Mouse (Mus musculus): Measurements from ENCODE around the gene Col18a1.
"Not testable (repeated sequence)": the region's sequence is repeated elsewhere in the genome, so short reads cannot be mapped to it uniquely, and the experiment has no call there.

The Col18a1 gene

DNA sequence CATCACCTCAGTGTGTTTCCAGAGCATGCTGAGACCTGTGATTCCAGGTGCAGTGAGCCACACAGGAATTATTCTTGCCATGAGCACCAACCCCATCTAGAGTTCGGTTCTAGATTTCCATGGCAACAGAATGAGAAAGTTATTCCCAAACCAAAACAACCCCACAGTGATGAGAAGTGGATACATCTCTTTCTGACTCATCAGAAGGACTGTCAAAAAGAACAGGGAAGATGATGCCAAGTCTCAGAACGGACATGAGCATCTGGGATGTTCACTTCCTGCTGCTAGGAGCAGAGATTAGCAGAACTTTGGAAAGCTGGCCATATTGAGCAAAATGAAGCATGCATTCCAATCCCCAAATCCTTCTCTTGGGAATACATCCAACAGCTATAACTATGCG, 13.8 kb upstream of the Col18a1 start:
- DNase-seq: no peak

DNA sequence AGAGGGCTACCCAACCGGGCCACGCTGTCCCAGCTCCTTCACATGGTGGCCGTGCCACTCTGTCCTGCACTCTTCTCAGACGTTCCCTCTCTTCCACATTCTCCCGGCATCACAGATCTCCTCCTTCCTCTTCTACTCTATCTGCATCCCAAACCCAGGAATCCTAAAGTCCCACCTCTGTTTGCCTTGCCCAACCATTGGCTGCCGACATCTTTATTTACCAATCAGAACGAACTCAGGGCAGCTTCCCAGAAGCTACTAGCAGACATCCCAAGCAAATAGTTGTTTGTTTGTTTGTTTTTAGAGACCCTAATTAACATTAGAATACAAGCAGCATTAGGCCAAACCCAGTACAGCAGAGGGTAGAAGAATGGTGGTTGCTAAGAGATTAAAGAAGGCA, 12.3 kb upstream of the Col18a1 start:
- no peak for DNase-seq

DNA sequence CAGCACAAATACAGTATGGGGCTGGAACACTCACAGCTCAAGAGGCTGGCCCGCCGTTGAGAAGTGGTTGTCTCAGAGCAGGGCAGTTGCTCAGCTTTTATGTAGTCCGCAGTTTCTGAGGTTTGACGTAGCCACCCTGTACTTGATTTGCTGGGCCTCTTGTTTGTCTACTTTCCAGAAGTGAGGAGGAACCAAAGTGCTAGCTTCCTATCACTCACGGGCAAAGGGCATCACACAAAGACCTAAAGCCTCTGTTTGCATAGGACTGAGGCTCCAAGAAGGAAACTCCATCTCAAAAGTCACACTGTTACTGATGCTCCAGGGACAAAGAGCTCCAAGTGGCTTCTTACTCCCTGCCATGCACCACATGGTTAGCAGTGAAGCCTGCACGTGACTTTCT, 4.1 kb upstream of the Col18a1 start:
- DNase-seq: no peak

GRCm38 (mm10) chr10:77165318-77165945, 916 bp downstream of the Col18a1 start:
- peak; percentile 79 to 85 for DNase-seq

DNA sequence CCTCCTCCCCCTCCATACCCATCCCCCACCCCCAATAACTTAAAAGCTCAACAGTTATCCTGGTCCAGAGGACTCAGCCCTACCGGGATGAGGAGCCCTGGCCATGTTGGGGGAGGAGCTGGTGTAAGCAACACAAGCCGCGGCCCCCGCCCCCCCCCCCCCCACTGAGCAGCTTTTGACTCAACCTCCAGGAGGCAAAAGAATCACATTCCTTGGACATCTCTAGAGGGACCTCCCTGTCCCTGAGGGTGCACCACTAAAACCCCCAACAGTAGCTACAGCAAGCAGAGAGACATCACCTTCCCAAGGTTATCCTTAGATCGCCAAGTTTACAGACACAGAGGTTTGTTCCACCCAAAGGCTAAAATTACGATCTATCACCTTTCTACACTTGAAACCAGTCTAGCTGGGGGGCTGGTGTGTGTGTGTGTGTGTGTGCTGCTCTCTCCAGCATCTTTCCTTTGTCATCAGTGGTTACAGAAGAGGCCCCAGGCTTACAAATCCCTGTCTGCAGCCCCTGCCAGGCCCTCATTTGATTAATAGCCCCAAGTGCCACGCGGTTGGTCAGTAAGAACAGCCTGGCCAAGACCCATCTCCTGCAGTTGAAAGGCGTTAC, 1.8 kb downstream of the Col18a1 start:
- no peak for DNase-seq

DNA sequence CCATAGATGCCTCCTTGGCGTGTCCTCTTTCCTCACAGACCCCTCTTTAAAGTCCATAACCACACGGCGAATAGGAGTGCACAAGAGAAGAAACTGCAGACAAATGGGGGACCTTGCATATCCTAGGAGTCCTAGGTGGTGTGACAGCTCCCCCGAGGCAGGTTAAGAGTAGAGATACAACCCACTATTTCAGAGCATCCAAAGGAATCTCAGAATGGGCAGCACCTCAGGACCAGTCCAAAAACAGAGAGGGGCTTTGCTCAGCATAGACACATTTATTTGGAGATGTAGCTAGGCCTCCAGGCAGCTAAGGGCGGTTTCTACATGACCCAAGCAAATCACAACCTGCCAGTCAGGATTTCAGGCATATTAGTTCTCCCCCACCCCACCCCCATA, 2.3 kb downstream of the Col18a1 start:
- no peak for DNase-seq

DNA sequence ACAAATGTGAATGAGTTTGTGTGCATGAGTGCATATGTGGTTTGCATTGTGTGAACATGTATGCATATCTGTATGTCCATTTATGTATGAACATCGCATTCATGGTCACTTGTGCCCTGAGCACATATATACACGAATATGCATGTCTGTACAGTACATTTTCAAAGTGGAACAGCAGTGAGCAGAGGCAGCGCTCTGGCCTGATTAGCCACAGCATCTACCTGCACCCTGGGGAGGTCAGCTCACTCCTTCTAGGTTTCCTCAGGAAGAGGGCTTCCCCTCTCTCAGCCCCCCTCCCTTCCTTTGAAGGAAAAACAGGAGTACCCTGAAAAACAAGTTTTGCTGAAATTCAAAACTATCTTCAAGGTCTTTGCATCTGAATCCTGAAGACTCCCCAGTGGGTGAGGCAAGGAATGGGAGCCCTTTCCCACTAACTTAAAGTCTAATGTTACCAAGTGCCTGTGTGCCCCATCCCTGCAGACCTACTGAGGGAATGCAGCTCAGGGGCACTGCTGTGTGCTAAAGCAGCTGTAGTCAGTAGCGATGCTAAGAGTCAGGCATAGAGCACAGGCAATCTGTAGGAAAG, 2.9 kb downstream of the Col18a1 start:
- no peak for DNase-seq

DNA sequence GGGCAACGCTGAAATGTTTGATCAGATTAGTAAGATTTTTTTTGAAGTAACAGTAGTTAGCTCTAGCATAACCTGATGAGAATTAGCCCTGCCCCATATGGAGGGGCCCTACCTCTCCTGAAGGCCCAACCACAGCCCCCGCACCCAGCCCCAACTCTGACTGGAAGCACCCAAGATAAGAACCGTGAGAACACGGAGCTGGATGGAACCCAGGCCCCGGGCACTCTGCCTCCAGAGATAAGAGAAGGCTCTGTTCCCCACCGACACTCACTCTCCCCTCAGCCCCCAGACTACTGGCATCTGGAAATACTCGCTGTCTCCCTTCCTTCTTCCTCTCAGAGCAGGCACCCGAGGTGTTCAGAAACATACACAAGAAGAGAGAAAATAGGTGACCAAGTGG, 6.8 kb downstream of the Col18a1 start:
- peak in 1 of 2 experiments; percentile 28 for DNase-seq

- DNase-seq: peak in 1 of 2 experiments; percentile 12
Observed at GRCm38 (mm10) chr10:77158948-77159347, 7.4 kb downstream of the Col18a1 start.

DNA sequence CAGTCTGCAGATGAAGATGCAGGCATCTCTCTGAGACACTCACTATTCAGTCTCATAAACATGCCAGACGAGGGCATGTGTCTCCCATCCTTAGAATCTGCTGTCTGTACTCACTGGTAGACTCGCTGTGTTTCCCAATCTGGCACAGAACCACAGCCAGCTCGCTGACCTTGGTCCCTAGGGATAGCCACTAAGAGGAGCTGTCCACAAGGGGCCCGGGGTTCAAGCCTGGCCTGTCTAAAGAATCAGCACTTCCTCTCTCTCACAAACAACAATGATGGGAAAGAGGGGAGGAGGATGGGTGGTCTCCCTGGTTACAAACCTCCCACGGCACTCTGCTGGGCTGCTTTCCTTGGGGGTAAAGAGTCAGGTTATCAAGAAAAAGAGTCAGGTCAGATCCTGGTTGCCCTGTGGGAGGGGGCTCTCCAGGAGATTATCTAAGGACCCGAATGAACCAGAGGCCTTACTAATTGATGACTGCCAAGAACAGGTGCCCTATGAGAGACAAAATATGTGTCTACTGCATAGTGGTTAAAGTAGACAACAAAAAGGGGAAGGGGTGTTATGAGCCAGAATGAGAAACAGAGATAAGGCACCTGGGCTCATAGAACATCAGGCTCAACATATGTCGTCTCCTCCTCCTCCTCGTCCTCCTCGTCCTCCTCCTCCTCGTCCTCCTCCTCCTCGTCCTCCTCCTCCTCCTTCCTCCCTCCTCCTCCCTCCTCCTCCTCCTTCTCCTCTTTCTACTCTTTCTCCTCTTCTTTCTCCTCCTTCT, 8.9 kb downstream of the Col18a1 start:
- DNase-seq: no peak

- DNase-seq: peak; percentile 79 to 86
Observed at GRCm38 (mm10) chr10:77152178-77152621, 14.1 kb downstream of the Col18a1 start.

DNA sequence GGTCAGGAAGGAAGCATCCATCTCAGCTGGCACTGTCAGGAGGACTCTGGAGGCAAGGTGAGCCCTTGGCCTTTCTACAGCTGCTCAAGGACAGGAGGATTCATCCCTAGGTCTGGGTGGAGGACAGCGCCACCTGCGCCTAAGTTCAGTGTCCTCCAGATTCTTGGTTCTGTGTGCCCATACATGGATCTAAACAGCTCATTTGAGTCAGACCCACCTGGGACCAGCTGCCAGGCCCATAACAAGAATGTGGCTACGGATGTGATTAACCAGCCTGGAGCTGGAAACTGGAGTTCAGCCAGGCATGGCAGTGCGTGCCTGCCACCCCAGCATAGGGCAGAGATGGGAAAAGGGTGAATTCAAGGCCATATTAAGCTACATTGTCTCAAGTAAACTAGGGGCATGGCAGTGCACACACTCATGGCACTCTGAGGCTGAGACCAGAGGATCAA, 14.8 kb downstream of the Col18a1 start:
- DNase-seq: peak; percentile 62 to 81

- peak in 1 of 2 experiments; percentile 59 for DNase-seq
Observed at GRCm38 (mm10) chr10:77150947-77151521, 15.3 kb downstream of the Col18a1 start.

DNA sequence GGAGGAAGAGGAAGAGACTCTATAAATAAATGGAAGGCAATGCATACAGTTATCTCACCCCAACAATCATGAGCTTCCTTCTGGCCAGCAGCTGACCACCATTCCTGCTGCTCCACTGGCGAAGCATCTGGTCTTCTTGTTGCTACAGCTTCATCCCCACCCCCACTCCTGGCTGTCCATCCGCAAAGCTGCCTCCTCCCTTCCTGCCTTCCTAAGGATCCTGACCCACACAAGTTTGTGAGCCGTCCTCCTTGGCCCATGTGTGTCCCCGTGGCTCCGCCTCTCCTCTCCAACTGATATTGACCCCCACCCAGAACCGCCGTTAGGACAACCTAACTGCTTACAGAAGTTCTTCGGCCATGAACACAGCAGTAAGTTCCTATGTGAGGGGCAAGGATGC, 16.3 kb downstream of the Col18a1 start:
- DNase-seq: no peak

DNA sequence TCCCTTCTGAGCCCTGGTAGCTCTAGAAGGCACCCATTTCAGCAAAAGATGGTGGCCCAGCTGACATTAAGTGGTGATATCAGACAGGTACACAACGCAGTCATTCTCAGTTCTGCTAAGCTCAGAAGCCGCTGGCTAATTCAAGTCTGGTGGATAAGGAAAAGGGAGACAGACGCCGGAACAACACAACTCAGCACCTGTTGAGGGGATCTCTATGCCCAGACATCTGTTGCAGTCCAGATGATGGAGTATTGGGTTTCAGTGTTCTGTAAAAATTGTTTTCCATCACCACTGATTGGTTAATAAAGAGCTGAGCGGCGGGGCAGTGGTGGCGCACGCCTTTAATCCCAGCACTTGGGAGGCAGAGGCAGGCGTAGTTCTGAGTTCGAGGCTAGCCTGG, 18.8 kb downstream of the Col18a1 start:
- no peak for DNase-seq

DNA sequence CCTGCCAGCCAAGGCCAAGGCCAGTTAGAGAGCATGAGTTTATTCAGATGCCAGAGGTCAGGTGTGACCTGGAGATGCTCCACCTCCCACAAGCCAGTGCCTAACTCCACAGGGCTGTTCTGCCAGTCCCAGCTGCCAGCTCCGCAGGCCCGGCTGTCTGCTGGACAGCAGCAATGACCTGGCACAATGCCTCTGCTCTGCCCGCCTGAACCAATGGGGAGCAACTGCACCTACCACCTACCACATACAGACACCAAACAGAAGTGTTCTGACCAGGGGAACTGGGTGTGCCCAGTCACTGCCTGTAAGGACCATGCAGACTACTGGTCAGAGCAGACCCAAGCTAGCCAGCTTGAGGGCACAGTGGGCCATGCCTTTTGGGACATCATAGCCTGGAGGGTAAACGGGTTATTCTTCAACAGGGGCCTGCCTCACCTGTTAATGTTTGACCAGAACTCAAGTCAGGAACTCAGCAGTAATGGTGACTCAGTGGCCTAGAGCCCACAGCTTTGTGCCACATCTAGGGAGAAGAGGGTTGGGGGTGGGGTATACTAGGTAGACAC, 19.4 kb downstream of the Col18a1 start:
- peak; percentile 90 to 97 for DNase-seq

DNA sequence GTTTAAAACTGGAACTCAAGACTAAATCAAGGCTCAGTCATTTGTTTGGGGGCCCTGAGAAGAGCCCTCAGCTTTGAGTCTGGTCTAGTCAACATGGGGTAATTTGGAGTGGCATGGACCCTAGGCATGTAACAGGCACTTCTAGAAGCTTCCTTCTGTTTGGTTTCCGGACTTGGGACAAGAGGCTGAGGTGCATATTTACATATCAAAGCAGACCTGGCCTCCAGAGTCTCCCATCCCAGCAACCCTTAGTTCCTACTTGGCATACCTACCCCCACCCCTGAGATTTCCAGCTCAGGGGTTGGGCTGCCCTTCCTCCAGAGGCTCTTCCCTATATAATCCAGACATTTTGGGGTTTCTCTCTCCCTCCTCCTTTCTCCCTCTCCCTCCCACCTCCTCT, 20.4 kb downstream of the Col18a1 start:
- no peak for DNase-seq

DNA sequence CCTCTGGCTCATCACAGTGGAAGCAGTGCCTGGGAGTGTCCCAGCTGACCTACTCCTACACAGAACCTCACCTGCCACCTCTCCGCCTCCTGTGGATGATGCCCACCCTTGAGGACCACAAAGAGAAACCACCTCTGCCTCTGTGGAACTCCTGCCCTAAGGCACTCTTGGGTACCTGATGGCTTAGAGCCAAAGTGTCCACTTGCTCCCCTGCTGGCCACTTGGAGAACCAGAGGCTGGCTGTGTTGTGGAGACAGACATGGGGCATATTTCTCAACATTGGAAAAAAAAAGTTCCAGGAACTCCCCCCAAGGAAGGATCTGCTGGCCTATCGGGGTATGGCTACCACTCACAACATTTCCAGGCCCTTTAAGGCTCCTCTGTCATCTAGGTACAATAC, 22.0 kb downstream of the Col18a1 start:
- peak; percentile 60 to 68 for DNase-seq

DNA sequence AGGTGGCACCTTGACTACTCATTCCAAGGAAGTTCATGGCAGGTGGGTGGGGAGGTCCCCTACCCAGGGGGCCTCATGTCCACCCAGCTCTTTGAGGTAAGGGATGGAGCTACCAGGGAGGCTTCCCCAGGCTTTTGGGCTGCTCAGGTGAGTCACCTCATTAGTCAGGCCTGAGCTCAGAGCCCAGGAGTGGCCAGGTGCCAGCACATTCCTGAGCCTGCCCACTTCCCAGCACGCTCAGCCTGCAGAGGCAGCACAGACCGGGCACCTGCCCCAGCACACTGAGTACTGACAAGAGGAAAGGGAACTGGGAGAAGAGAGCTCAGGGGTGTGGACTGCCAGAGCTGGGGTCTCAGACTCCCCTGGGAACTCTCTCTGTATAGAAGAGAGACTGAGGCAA, 24.0 kb downstream of the Col18a1 start:
- peak; percentile 94 to 96 for DNase-seq

GRCm38 (mm10) chr10:77138304-77138703, 28.0 kb downstream of the Col18a1 start:
- no peak for DNase-seq

GRCm38 (mm10) chr10:77136205-77136604, 30.1 kb downstream of the Col18a1 start:
- no peak for DNase-seq

DNA sequence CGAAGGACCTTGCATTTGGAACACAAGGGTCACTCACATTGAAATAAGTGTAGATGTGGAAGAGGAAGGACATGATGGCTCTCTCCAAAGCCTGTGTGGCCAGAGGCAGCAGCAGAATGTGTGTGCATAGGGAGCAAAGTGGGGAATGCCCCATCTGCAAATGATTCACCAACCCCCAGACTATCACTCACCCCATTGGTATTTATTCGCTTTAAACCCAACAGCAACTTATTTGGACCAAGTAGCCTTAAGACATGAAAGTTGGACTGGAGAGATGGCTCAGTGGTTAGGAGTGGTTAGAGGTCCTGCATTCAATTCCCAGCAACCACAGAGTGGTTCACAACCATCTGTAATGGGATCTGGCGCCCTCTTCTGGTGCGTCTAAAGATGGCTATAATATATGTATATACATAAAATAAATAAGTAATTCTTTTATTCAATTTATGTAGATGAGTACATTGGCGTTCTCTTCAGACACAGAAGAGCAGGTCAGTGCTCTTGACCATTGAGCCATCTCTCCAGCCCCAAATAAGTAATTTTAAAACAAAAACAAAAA, 31.0 kb downstream of the Col18a1 start:
- no peak for DNase-seq

- not testable (repeated sequence) for DNase-seq
Observed at GRCm38 (mm10) chr10:77134807-77135152, 31.6 kb downstream of the Col18a1 start.
